Mouse (Mus musculus) embryonic fibroblast, embryonic 13.5 days (primary cell): ENCODE measurements around the gene Ppp2r2c. TPM values are rescaled to one million over a fixed set of nuclear protein-coding genes. Genes with fewer than 3 reads are reported as not detected.

Experiments
- H3K27ac ChIP-seq: 2 replicates; pipeline ENCODE4 v1.5.1; 2012; ENCODE audit warnings: low read length, control low read depth, inconsistent platforms; ENCODE audit not compliant: insufficient read depth
- H3K4me1 ChIP-seq: 2 replicates; pipeline ENCODE4 v1.6.1; 2011; ENCODE audit warnings: low read length; ENCODE audit not compliant: control insufficient read depth, insufficient read depth
- H3K4me3 ChIP-seq: 2 replicates; pipeline ENCODE4 v1.5.1; 2011; ENCODE audit warnings: mild to moderate bottlenecking, control low read depth, low read length; ENCODE audit not compliant: insufficient read depth
- CTCF ChIP-seq: IDR thresholded peaks from 2 replicates; pipeline ENCODE4 v1.5.1; 2011; ENCODE audit warnings: mild to moderate bottlenecking, control low read depth, low read length, moderate library complexity, borderline replicate concordance; ENCODE audit not compliant: insufficient read depth
- POLR2A ChIP-seq: IDR thresholded peaks from 2 replicates; pipeline ENCODE4 v1.6.1; 2011; ENCODE audit warnings: low read depth, mild to moderate bottlenecking, control low read depth, low read length, moderate library complexity
- polyA plus RNA-seq: library from polyadenylated mRNA; stranded (reverse); fragments of >200 nt; gene quantifications from 2 replicates; pipeline ENCODE4 v1.2.4, GENCODE M21; 2011; ENCODE audit warnings: low read depth; ENCODE audit not compliant: missing spikeins, insufficient read length

The Ppp2r2c gene
- polyA plus RNA-seq, 1 experiment = 0.65 TPM

DNA sequence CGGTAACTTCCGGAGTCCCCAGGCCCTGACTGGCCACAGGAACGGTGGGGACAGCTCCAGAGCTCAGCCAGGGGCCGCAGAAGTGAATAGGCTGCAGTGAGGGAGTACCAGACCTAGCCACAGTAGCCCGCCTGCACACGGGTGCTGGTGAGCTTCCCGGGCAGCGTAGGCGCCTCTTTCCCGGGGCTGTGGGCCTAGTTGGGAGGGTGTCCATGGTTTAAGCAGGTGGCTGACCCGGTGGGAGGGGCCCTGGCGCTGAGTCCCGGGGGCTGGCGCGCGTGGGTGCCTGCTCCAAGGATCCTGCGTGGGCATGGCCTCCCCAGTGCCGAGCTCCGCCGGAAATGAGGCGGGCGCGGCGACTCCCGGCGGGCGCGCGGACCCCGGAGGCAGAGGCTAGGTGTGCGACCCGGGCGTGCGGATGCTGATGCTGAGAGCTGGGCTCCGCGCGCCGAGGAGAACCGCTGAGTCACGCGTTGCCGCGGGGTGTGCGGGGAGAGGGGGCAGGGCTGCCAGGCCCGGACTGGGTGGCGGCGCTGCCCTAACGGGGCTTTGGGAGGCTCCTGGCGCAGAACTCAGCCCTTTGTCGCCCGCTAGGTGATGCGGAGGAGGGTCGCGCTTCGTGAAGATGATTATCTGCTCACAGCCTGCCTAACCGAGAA is 1.4 kb downstream of the Ppp2r2c start:
- Histone ChIP-seq H3K27ac (no peak overlapping the region), H3K4me1 (no peaks in the 10 kb centered on the region), H3K4me3 (no peak overlapping the region)
- no peak for TF ChIP-seq CTCF

DNA sequence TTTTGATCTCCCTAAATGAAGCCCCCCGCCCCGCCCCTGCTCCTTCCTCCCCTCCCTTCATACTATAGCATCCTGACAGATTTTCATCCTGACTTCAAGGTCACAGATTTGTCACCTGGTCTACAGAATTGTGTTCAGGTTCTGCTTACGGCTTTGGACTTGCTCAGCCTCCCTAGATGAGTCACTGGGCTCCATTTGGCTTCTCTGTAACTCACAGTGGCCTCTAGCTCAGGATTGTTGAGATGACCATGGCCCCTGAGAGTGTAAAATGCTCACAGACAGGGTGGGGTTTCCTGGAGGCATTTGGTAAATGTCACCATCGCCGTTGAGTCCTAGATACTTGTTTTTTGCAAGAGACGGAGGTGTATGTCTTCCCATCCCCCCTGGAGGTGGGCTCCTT is 2.6 kb downstream of the Ppp2r2c start:
- no peak overlapping the region for H3K27ac ChIP-seq
- TF ChIP-seq POLR2A (no peak), CTCF (no peak)
- H3K4me1 ChIP-seq = no peaks in the 10 kb centered on the region
- H3K4me3 ChIP-seq = no peak overlapping the region

DNA sequence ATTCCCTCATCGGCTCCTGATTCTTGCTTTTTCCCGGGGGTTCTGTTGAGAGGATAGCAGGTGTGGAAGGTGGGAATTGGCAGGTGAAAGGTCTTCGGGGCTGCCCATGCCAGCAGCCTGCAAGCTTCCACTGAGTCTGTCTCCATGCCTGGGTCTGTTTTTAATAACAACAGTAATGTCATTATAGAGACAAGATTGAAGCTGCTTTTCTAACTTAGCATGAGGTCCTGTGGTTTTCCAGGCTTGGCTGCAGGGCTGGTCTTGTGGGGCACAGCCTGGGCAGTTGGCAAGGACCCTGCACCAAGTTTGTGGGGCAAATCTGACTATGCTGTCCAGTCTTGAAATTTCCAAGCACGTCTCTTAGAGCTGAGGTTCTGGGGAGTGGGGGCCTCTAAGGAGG is 7.6 kb downstream of the Ppp2r2c start:
- Histone ChIP-seq H3K4me1 (no peaks in the 10 kb centered on the region), H3K27ac (no peak overlapping the region), H3K4me3 (no peak overlapping the region)
- TF ChIP-seq CTCF (no peak), POLR2A (no peak)

DNA sequence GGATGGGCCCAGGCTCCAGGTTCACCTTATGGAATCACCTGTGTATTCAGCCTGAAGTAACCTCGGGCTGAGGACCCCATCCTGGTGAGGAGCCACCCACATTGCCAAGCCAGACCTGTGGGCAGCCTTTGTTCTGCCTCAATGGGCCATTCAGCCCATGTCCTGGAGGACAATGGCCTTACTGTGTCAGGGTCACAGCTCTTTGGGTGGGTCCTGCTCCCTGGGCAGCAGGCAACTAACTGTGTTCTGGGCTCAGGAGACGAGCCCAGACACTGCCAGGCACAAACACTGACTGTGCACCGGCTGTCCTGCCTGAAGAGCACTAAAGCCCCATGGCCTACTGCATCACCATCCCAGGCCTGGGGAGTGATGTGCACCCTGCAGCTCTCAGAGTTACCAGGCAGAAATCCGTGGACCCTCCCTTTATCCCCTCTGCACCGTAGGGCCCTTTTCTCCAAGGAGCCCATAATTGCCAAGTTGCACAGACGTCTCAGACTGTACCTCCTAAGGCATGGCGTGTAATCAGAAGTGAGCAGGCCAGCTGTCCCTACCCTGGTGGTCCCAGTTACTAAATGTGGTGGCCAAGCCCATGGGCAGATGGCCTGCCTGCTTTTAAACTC is 8.6 kb downstream of the Ppp2r2c start:
- Histone ChIP-seq H3K4me3 (no peak overlapping the region), H3K27ac (no peak overlapping the region), H3K4me1 (no peaks in the 10 kb centered on the region)
- TF ChIP-seq POLR2A = no peak
- TF ChIP-seq CTCF = no peak

DNA sequence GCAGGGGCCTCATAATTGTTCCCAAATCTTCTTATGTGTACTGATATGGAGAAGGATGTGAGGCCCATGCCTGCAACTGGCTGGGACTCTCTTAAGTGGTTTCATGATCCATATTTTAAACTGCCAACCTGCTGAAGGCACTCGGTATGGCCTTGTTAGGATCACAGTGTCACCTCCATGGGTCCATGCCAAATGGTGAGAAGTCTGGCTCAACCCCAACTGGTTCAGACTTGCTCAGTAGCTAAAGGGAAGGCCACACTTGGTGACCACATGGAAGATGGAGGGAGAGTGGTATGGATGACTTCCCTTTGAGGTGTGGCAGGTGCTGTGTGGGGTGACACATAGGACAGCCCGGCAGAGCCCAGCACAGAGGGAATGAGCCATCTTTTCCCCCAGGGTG is 9.3 kb downstream of the Ppp2r2c start:
- Histone ChIP-seq H3K4me1 (no peaks in the 10 kb centered on the region), H3K27ac (no peak overlapping the region), H3K4me3 (no peak overlapping the region)
- TF ChIP-seq CTCF (no peak), POLR2A (no peak)

DNA sequence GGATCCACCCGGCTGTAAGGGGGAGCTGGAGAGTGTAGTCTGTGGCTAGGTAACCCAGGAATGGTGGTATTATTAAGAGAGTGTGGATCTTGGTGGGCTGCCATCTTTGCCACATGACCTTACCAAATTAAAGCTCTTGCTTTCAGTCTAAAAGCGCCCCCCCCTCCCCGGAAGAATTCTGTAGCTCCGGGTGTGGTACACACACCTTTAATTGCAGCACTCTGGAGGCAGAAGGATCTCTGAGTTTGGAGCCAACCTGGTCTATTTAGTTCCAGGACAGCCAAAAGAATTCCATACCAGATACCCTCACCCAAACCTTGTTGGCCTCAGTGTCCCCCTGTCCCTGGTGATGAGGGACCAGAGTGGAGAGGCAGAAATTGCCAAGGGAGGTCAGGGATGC is 10.5 kb downstream of the Ppp2r2c start:
- H3K4me1 ChIP-seq = no peaks in the 10 kb centered on the region
- H3K27ac ChIP-seq = no peak overlapping the region
- TF ChIP-seq POLR2A (no peak), CTCF (no peak)
- H3K4me3 ChIP-seq = no peak overlapping the region

DNA sequence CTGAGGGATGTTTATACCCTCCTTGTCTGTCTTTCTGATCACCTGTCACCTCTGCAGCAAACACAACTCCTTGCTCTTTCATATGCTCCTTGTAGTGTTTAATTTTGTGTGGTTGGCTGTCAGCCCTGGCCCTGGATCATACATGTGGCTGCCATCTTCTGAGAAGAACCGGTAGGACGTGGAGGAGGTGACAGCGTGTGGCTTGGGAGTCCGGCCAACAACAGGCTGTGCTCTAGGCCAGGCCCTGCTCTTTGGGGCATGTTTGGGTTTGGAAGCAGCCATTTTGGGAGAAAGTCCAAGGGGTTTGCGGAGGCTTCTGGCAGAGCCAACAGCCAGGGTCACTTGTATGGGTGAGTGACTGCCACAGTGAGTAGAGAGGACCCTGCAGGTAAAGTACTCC is 12.3 kb downstream of the Ppp2r2c start:
- Histone ChIP-seq H3K4me1 (no peaks in the 10 kb centered on the region), H3K27ac (no peak overlapping the region), H3K4me3 (no peak overlapping the region)
- TF ChIP-seq CTCF = no peak
- TF ChIP-seq POLR2A = no peak

DNA sequence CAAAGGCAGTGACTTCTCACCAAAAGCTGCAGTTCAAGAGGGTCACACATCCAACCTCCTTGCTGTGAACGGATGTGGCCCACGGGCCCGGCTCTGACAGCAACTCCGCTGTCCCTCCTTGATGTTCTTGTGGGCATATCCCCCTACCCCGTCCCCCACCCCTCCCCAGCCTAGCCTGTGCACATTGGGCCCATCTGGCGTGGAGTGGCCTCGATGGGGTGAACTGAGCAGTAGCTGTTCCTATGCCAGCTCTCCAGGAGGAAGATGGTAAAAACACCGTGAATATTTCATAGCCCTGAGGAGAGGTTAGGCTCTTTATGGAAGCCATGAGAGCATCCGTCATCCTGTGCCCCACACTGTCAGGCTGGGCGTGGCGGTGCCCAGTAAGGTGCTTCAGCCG is 15.2 kb downstream of the Ppp2r2c start:
- TF ChIP-seq CTCF (no peak), POLR2A (no peak)
- no peak overlapping the region for H3K4me3 ChIP-seq

DNA sequence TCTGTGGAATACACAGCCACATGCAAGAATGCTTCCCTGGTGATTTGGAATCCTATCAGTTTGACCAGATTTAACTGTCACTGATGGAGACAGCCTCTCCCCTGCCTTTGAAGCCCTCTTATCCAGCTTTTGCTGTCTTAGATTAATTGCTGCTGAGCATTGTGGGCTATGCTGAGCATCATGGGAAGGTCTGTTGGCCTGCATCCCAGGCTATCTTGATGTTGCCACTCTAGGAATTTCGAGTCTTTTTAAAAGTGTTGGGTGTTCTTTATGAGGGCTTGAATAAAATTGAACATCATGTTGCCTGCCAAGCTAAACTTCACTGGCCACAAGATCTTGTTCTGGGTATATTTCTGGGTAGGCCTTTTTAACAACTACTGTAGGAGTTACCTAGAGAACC is 16.8 kb downstream of the Ppp2r2c start:
- Histone ChIP-seq H3K4me3 (no peak overlapping the region), H3K4me1 (no peaks in the 10 kb centered on the region), H3K27ac (no peak overlapping the region)
- TF ChIP-seq POLR2A (no peak), CTCF (no peak)

More for the DNA sequence above, 15.2 kb downstream of the Ppp2r2c start:
- H3K27ac ChIP-seq = no peak overlapping the region
- no peaks in the 10 kb centered on the region for H3K4me1 ChIP-seq

DNA sequence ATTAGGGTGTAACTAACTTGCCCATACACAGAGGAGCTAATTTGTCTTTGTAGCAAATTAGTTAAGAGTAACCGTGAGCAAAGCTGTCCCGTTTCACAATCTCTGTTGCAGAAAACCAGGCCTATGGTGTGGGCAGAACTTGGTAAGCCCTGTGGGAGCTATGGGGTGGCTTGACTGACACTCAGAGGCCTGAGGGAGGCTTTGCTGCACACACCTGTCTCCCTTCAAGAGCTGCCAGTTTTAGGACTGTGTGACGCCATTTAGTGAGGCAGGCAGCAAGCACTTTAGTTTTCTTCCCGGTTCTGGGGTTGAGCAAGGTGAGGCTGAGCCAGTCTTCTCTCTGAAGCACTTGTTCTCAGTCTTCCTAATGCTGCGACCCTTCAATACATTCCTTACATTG is 17.3 kb downstream of the Ppp2r2c start:
- TF ChIP-seq CTCF = no peak
- no peak for TF ChIP-seq POLR2A
- Histone ChIP-seq H3K4me3 (no peak overlapping the region), H3K27ac (no peak overlapping the region), H3K4me1 (no peaks in the 10 kb centered on the region)

DNA sequence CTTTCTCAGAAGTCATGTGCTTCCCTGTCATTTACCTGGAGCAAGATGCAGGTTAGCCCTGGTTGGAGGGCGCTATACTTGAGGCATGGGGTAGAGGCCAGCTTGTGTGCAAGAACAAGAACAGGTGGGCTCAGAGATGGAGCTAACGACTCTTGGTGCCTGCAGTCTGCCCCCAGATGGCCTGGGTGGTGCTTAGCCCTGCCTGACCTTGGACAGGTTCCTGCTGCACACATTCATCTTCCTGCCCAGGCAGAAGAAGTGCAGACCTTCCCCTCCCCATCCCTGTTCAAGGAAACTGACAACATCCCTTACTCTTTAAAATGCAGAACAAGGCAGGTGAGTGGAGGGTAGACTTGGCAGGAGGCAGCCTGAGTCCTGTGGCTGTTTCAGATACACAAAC is 18.0 kb downstream of the Ppp2r2c start:
- no peak for TF ChIP-seq CTCF
- no peak for TF ChIP-seq POLR2A
- Histone ChIP-seq H3K27ac (no peak overlapping the region), H3K4me3 (no peak overlapping the region), H3K4me1 (no peaks in the 10 kb centered on the region)
